Mouse (Mus musculus): ENCODE data around the gene Abcb8. TPM values are rescaled to one million over a fixed set of nuclear protein-coding genes. Genes with fewer than 3 reads are reported as not detected.

Gene Abcb8
- polyA plus RNA-seq, 1 experiment from 2014 or later: 53.7 TPM

DNA sequence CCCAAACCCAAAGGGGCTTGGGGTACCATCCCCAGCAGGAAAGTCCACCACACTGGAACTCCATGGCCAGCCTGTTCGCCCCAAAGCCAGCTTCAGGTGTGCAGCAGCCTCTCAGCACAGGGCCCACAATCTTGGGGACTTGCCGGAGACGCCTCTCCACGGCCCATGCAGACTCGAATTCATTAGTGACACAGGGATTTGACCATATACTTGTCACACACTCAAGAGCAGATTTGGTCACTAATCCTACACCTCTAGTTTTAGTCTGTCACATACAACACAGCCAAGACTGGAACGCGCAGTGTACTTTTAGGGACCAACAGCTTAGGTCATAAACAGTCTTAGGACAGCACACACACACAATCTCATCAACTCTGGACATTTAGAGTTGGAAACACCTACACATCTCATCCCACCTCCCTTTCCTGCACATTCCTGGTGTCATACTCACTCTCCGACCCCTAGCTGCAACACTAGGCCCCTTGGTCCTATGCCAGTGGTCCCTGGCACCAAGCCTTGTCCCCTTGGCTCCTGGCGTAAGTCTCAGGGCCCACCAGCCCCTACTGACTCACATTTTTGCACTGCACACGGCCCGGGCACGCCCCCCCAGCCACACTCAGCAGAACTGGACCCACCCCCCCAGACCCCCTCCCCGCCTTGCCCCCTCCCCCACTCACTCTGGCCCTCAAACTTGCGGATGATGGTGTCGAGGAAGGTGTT is 42.8 kb upstream of the Abcb8 start:
- Histone ChIP-seq H3K36me3 (ENCODE audit: control insufficient read depth, insufficient read depth, low read length) (no peaks in the 10 kb centered on the region), H3K4me1 (ENCODE audit: control insufficient read depth, insufficient read depth, low read depth, low read length) (peaks cover 42% of the 10 kb centered on the region), H3K27me3 (replicated peaks; ENCODE audit: control insufficient read depth, insufficient read depth, low read length) (no peaks in the 10 kb centered on the region), H3K27ac (ENCODE audit: low read depth, low read length) (peak overlapping the region; percentile 82), H3K4me2 (ENCODE audit: low read length) (peak overlapping the region; percentile 82), H3K4me3 (ENCODE audit: low read length) (peak overlapping the region; percentile 77), H3K9me3 (ENCODE audit: control insufficient read depth, low read length) (no peaks in the 10 kb centered on the region), H3K9ac (ENCODE audit: low read depth, low read length) (peak overlapping the region; percentile 89)
- WGBS: 32% methylated on average over 14 of the region's 15 CpGs
- ATAC-seq: peak; percentile 0; the same call in 1 of the 2 replicates

- Histone ChIP-seq H3K9me3 (ENCODE audit: control insufficient read depth, low read length) (no peaks in the 10 kb centered on the region), H3K27me3 (replicated peaks; ENCODE audit: control insufficient read depth, insufficient read depth, low read length) (no peaks in the 10 kb centered on the region), H3K4me3 (ENCODE audit: low read length) (peak within 1 kb of the TSS; percentile 77), H3K4me1 (ENCODE audit: control insufficient read depth, insufficient read depth, low read depth, low read length) (peaks cover 42% of the 10 kb centered on the region), H3K36me3 (ENCODE audit: control insufficient read depth, insufficient read depth, low read length) (no peaks in the 10 kb centered on the region), H3K4me2 (ENCODE audit: low read length) (peak within 1 kb of the TSS; percentile 82), H3K9ac (ENCODE audit: low read depth, low read length) (peak within 1 kb of the TSS; percentile 89), H3K27ac (ENCODE audit: low read depth, low read length) (peak within 1 kb of the TSS; percentile 82)
- peak; percentile 64 for ATAC-seq
- 0% methylated on average over 25 of the region's 53 CpGs for WGBS
These were observed 42.2 kb upstream of the Abcb8 start, which contains the start of gene Kcnh2 for GRCm38 (mm10) chr5:24351278-24351677. Gene Kcnh2 (minus strand): TSS chr5:24351604.

DNA sequence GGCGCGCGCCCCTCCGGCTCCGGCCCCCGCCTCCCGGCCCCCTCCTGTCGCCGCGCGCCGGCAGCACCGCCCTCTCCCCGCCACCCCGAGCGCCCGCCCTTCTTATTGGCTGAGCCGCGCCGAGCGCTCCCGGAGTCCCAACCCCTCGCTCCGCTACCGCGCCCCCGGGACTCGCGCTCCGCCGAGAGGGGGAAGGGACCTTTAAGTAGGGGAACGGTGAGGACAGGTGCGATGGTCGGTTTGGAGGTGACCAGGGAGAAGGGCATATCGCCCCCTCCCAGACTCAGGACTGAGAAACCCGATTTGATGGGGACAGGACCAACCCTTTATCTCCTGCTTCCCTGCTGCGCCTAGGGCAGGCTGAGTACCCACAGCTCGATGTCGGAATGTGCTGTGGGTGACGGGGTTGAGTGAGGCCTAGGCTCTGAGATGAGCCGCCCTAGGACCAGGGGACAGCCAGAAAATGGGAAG is 41.7 kb upstream of the Abcb8 start:
- Histone ChIP-seq H3K9ac (ENCODE audit: low read depth, low read length) (peak overlapping the region; percentile 89), H3K4me1 (ENCODE audit: control insufficient read depth, insufficient read depth, low read depth, low read length) (peaks cover 42% of the 10 kb centered on the region), H3K27me3 (replicated peaks; ENCODE audit: control insufficient read depth, insufficient read depth, low read length) (no peaks in the 10 kb centered on the region), H3K36me3 (ENCODE audit: control insufficient read depth, insufficient read depth, low read length) (no peaks in the 10 kb centered on the region), H3K27ac (ENCODE audit: low read depth, low read length) (peak overlapping the region; percentile 80), H3K9me3 (ENCODE audit: control insufficient read depth, low read length) (no peaks in the 10 kb centered on the region), H3K4me3 (ENCODE audit: low read length) (peak overlapping the region; percentile 77), H3K4me2 (ENCODE audit: low read length) (peak overlapping the region; percentile 82)
- ATAC-seq: peak; percentile 90
- WGBS: under 1% methylated on average over 21 of the region's 41 CpGs

GRCm38 (mm10) chr5:24352251-24352859 is 41.1 kb upstream of the Abcb8 start:
- H3K9me3 ChIP-seq (ENCODE audit: control insufficient read depth, low read length): no peaks in the 10 kb centered on the region
- H3K4me2 ChIP-seq (ENCODE audit: low read length): peak overlapping the region; percentile 82
- under 1% methylated on average over 24 of the region's 24 CpGs for WGBS
- peak; percentile 7 for ATAC-seq
- H3K27ac ChIP-seq (ENCODE audit: low read depth, low read length): peak overlapping the region; percentile 80
- peak overlapping the region; percentile 77 for H3K4me3 ChIP-seq (ENCODE audit: low read length)
- peak overlapping the region; percentile 89 for H3K9ac ChIP-seq (ENCODE audit: low read depth, low read length)
- no peaks in the 10 kb centered on the region for H3K27me3 ChIP-seq (replicated peaks; ENCODE audit: control insufficient read depth, insufficient read depth, low read length)
- no peaks in the 10 kb centered on the region for H3K36me3 ChIP-seq (ENCODE audit: control insufficient read depth, insufficient read depth, low read length)
- H3K4me1 ChIP-seq (ENCODE audit: control insufficient read depth, insufficient read depth, low read depth, low read length): peaks cover 42% of the 10 kb centered on the region

DNA sequence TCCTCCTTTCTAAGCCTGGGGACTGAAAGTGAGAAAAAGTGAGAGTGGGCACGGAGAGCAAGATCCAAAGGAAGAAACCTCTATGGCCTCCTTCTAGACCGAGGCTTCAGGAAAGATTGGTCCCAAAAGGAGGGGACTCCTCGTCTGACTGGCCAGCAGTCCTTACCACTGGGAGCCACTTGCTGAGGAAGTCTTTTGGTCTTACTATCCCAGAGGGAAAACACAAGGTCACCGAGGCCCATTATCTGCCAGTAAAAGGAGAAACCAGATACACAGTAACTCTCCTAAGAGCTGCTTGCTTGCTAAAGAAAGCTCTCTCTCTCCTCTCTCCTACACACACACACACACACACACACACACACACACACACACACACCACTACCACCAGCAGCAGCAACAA is 40.1 kb upstream of the Abcb8 start:
- Histone ChIP-seq H3K27ac (ENCODE audit: low read depth, low read length) (no peak overlapping the region), H3K4me1 (ENCODE audit: control insufficient read depth, insufficient read depth, low read depth, low read length) (peaks cover 37% of the 10 kb centered on the region), H3K36me3 (ENCODE audit: control insufficient read depth, insufficient read depth, low read length) (no peaks in the 10 kb centered on the region), H3K4me2 (ENCODE audit: low read length) (no peak overlapping the region), H3K4me3 (ENCODE audit: low read length) (no peak overlapping the region), H3K9ac (ENCODE audit: low read depth, low read length) (peak overlapping the region; percentile 89; the same call in 1 of the 2 replicates), H3K27me3 (replicated peaks; ENCODE audit: control insufficient read depth, insufficient read depth, low read length) (no peaks in the 10 kb centered on the region), H3K9me3 (ENCODE audit: control insufficient read depth, low read length) (no peaks in the 10 kb centered on the region)
- no peak for ATAC-seq
- WGBS: 28% methylated on average over 4 of the region's 4 CpGs

- Histone ChIP-seq H3K4me3 (ENCODE audit: low read length) (no peak overlapping the region), H3K27me3 (replicated peaks; ENCODE audit: control insufficient read depth, insufficient read depth, low read length) (no peaks in the 10 kb centered on the region), H3K9me3 (ENCODE audit: control insufficient read depth, low read length) (no peaks in the 10 kb centered on the region), H3K9ac (ENCODE audit: low read depth, low read length) (no peak overlapping the region), H3K36me3 (ENCODE audit: control insufficient read depth, insufficient read depth, low read length) (no peaks in the 10 kb centered on the region), H3K4me1 (ENCODE audit: control insufficient read depth, insufficient read depth, low read depth, low read length) (peaks cover 17% of the 10 kb centered on the region), H3K4me2 (ENCODE audit: low read length) (no peak overlapping the region), H3K27ac (ENCODE audit: low read depth, low read length) (no peak overlapping the region)
- ATAC-seq: no peak
- WGBS: 45% methylated on average over 4 of the region's 4 CpGs
These were observed 36.7 kb upstream of the Abcb8 start for GRCm38 (mm10) chr5:24356764-24357163.

GRCm38 (mm10) chr5:24357461-24357860 is 36.0 kb upstream of the Abcb8 start:
- Histone ChIP-seq H3K9ac (ENCODE audit: low read depth, low read length) (no peak overlapping the region), H3K36me3 (ENCODE audit: control insufficient read depth, insufficient read depth, low read length) (no peaks in the 10 kb centered on the region), H3K4me3 (ENCODE audit: low read length) (no peak overlapping the region), H3K27ac (ENCODE audit: low read depth, low read length) (no peak overlapping the region; the same call in 1 of the 2 replicates), H3K4me1 (ENCODE audit: control insufficient read depth, insufficient read depth, low read depth, low read length) (peaks cover 11% of the 10 kb centered on the region), H3K4me2 (ENCODE audit: low read length) (no peak overlapping the region), H3K9me3 (ENCODE audit: control insufficient read depth, low read length) (no peaks in the 10 kb centered on the region), H3K27me3 (replicated peaks; ENCODE audit: control insufficient read depth, insufficient read depth, low read length) (no peaks in the 10 kb centered on the region)
- WGBS: 14% methylated on average over 7 of the region's 7 CpGs
- no peak for ATAC-seq

DNA sequence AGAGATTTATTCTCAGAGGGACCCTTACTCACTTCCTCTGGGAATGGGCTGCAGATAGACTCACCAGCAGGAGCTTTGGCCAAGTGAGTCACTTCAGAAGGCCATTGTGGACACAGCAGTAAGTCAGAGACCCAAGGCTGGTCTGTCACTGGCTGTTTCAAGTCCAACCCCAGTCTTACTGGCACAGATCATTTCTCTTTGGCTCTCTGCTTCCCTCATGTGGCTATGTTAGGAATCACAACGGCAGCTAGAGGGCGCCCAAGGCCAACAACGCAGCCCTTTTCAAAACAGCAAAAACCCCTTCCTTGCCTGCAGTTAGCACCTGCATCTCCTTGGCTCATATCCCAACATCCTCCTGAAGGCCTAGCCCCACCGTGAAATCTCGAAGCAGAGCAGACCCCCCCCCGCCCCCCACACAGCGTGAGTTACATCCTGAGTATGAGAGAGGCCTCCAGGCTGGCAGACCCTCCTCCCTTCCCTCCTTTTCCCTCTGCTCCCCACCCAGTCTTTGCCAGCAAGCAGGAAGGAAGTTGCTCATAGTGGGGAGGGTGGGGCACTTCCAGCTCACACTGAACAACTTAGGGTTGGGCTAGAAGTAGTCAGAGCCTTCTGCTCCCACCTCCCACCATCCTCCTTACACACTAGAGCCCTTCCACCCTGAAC is 32.5 kb upstream of the Abcb8 start:
- no peak overlapping the region for H3K9ac ChIP-seq (ENCODE audit: low read depth, low read length)
- H3K9me3 ChIP-seq (ENCODE audit: control insufficient read depth, low read length): no peaks in the 10 kb centered on the region
- H3K27ac ChIP-seq (ENCODE audit: low read depth, low read length): no peak overlapping the region
- H3K27me3 ChIP-seq (replicated peaks; ENCODE audit: control insufficient read depth, insufficient read depth, low read length): no peaks in the 10 kb centered on the region
- H3K4me3 ChIP-seq (ENCODE audit: low read length): no peak overlapping the region
- no peaks in the 10 kb centered on the region for H3K36me3 ChIP-seq (ENCODE audit: control insufficient read depth, insufficient read depth, low read length)
- ATAC-seq: peak; percentile 76
- 0 out of 2 replicates have a peak, but pooled peaks cover 3% of the 10 kb centered on the region for H3K4me1 ChIP-seq (ENCODE audit: control insufficient read depth, insufficient read depth, low read depth, low read length)
- H3K4me2 ChIP-seq (ENCODE audit: low read length): no peak overlapping the region
- 0% methylated on average over 7 of the region's 7 CpGs for WGBS

- Histone ChIP-seq H3K27ac (ENCODE audit: low read depth, low read length) (no peak overlapping the region), H3K9ac (ENCODE audit: low read depth, low read length) (no peak overlapping the region), H3K36me3 (ENCODE audit: control insufficient read depth, insufficient read depth, low read length) (no peaks in the 10 kb centered on the region), H3K27me3 (replicated peaks; ENCODE audit: control insufficient read depth, insufficient read depth, low read length) (no peaks in the 10 kb centered on the region), H3K4me3 (ENCODE audit: low read length) (no peak overlapping the region), H3K9me3 (ENCODE audit: control insufficient read depth, low read length) (no peaks in the 10 kb centered on the region), H3K4me2 (ENCODE audit: low read length) (no peak overlapping the region), H3K4me1 (ENCODE audit: control insufficient read depth, insufficient read depth, low read depth, low read length) (0 out of 2 replicates have a peak, but pooled peaks cover 3% of the 10 kb centered on the region)
- no peak for ATAC-seq
- WGBS: 84% methylated on average over 2 of the region's 2 CpGs
These were observed 30.0 kb upstream of the Abcb8 start for GRCm38 (mm10) chr5:24363467-24363866.
